Mouse (Mus musculus) gastrocnemius, adult 18-20 months (tissue): ENCODE data around the gene Mmachc. TPM values are rescaled to one million over a fixed set of nuclear protein-coding genes. Genes with fewer than 3 reads are reported as not detected.
"Not testable (repeated sequence)": the region's sequence is repeated elsewhere in the genome, so short reads cannot be mapped to it uniquely, and the experiment has no call there.

ENCODE experiments used
- DNase-seq: peaks from one replicate; pipeline ENCODE4 v3.0.0; 2021; ENCODE audit warnings: low spot score
- total RNA-seq, 2 experiments: library from RNA; stranded (reverse); gene quantifications; 2 replicates each; pipeline ENCODE4 v1.2.3; 2021

Gene Mmachc
- total RNA-seq, 2 experiments from 2014 or later: 33.3 to 34.9 TPM

DNA sequence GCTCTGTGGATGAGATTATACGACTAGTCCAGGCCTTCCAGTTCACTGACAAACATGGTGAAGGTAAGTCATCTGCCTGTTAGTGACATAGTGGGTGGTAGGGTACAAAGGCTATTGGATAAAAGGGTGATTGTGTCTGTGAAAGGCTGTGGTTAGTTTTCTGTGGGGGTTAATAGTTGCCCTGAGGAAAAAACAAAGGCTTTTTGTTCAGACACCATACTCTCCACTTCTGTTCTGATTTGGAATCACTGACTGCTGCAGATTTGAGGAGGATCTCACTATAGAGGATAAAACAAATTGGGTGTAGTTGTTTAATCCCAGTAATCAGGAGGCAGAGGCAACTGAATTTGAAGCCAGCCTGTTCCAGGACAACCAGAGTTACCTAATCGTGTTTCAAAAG lies 14.4 kb downstream of the Mmachc start:
- no peak for DNase-seq

DNA sequence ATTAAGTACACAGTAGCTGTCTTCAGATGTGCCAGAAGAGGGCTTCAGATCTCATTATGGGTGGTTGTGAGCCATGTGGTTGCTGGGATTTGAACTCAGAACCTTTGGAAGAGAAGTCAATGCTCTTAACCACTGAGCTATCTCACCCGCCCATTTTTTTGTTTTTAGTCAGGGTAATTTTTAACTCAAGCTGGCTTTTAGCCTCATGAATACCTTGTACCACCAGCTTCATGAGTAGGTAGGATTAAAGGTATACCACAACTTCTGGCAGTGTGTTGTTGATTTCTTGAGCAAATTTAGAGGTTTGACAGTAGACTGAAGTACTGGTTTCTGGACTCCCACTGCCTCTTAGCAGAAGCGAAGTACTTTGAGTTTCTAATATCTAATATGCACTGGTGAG lies 16.1 kb downstream of the Mmachc start:
- no peak for DNase-seq

DNA sequence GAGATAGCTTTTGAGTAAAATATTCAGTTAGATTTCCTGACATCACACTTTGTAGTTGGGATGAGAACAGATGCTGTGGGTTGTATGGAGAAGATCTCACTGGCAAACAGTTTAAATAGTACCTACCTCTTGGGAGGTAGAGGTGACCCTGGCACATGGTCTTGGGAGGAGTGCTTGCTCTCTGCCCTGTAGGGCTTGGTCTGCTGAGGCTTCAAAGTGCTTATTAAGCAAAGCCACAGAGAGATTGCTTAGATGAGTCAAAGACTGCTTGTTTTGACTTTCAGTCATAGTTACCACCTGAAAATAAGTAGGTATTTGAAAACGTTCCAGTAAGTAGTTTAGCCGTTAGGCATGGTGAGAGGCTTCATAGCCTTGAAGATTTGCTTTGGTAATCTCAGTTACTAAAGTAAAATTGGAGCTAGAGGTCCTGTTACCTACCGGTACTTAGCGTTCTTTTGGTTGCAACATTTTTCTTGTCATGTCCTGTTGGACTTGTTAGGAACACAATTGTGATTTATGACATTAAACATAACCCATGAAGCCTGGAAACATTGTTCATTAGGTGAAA lies 18.8 kb downstream of the Mmachc start:
- DNase-seq: no peak

DNA sequence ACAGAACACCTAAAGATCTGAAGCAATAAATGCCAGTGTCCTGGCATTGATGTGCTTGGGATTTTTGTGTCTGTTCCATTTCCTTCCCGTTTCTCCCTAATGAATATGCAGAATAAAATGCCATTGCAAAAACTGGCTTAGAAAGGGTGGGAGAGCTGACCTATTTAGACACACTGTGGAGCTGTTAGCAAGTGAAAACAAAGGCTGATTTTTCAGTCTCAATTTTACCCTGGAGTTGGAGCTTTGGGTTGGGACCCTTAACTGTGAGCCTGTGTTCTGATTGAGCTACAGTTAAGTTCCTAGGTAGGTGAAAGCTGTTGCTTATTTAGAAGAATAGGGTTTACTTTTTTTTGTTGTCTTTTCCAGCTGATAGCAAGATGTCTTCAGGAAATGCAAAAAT lies 21.2 kb downstream of the Mmachc start:
- no peak for DNase-seq

DNA sequence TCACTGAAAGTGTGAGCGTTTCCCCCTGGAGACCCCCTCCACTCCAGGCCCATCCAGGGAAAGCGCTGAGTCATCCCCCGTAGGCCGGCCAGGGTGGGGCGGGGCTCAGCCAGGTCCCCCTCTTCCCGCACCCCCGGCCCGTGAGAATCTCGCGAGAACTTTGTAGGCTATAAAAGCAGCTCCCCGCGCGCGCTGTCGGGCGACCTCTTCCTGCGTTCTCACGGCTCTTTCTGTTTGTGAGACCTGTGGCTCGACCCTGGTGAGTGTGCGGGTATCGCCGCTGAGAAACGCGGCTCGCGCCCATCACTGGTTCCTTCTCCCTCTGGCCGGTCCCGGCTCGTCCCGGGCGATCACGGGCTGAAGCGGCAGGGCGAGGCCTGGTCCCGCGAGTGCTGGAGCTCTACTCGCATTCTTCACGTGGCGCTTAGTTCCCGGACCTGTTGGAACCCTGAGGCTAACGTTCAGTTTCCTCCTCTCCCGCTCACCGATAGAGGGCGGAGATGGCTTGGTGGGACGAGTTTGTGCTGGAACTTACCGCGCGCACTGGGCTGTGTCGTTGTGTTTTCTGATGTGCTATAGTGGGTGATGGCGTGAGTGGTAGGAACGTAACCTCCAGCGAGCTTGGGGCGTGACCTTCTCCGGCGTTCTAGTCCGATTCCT lies 22.7 kb downstream of the Mmachc start, which contains the start of gene Prdx1:
Prdx1 (plus strand) TSS at position 143 of the 660 bp plus-strand sequence.
- peak; percentile 96 for DNase-seq

DNA sequence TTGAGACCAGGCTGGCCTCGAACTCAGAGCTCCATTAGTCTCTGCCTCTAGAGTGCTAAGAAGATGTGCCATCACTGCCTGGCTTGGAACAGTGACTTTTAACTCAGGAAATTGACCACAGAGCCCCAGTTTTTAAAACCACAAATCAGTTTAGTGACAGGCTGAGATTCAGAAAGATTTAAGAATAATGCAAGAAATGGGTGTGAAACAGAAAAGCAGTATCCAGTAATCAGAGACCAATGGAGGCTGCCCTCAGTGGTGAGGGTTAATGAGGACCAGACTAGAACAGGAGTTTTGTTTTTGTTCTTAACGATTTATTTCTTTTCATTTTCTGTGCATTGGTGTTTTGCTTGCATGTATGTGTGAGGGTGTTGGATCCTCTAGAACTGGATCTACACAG lies 23.5 kb downstream of the Mmachc start:
- DNase-seq: no peak

DNA sequence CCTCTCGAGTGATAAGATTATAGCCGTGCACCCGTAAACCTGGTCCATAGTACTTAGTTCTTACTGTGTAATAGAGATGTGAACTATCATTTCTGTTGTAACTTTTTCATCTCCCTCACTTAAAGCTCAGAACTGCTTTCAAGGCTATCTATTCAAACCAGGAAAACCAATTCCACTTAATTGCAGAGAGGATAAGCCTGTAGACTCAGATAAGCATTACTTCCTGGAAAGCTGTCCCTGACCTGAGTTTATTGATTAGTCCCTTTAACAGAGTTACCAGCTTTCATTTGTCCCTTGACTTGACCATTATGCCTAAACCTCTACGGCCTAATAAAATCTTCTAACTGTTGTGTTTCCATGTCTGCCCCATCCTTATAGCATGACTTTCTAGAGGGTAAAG lies 24.2 kb downstream of the Mmachc start:
- no peak for DNase-seq

DNA sequence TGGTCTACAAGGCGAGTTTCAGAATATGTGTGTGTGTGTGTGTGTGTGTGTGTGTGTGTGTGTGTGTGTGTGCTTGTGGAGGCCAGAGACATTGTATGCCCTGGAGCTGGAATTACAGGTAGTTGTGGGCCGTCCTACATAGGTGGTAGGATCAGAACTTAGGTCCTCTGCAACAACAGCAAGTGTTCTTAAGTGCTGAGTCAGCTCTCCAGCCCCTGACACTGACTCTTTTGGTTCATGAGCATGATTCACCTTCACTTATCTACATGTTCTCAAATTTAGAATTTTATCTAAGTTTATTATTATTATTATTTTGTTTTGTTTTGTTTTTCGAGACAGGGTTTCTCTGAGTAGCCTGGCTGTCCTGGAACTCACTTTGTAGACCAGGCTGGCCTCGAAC lies 27.7 kb downstream of the Mmachc start:
- DNase-seq: not testable (repeated sequence)

DNA sequence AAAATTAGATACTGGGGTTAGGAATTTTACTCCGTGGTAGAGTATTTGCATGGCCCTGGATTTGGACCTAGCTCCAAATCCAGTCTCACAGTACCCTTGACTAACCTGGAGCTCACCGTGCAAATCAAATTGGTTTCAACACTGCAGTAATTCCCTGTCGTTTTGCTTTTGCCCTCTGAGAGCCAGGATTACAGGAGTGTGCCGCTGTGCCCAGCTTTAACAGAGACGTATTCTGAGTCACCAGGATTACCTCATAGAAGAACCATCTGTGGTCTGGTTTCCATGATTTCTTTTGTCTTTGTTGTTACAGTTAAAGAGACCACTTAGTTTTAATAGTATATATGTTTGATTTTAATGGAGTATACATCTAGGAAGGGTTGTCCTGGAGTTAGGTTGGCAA lies 29.1 kb downstream of the Mmachc start:
- DNase-seq: no peak

DNA sequence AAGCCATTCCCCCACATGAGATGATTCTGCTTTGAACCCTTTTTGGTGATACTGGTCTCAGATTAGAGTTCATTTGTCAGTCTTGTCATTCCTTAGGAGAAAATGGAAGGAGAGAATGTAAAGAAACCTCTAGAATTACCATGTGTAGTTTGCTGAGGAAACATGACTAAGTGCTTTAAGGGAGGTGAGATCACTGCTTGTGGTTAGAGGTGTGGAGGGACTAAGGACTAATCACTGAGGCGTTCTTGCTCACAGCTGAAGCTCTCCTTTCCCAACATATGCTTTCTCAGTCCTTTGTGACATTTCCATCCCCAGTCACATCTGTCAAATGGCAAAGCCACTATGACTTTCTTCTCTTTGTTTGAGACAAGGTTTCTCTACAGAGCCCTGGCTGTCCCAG lies 30.4 kb downstream of the Mmachc start:
- DNase-seq: no peak

DNA sequence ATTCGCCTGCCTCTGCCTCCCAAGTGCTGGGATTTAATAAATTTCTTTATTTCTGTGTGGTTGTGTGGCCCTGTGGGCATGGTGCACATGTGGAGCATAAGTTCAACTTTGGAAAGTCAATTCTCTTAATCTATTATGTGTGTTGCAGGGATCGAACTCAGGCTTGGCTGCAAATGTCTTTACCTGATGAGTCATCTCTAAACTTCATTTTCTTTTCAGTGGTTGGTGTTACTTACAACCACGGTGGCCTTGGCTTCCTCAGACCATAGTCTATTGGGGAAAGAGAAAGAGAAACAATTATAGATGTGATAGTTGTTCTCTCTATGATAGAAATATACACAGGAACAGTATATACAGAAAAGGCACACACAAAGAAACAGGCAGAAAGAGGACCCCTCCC lies 32.2 kb downstream of the Mmachc start:
- no peak for DNase-seq

DNA sequence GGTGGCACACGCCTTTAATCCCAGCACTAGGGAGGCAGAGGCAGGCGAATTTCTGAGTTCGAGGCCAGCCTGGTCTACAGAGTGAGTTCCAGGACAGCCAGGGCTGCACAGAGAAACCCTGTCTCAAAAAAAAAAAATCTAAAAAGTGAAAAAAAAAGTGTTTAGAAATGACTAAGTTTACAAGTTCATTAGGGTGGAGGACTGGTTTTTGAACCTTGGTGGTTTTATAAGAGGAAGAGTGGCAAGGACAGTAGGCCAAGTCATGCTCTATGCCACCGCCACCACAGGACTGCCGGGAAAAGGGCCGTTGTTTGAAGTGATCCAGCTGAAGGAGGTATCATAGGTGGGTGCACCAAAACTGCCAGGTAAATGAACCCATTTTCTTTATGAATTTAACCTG lies 33.4 kb downstream of the Mmachc start:
- DNase-seq: not testable (repeated sequence)

DNA sequence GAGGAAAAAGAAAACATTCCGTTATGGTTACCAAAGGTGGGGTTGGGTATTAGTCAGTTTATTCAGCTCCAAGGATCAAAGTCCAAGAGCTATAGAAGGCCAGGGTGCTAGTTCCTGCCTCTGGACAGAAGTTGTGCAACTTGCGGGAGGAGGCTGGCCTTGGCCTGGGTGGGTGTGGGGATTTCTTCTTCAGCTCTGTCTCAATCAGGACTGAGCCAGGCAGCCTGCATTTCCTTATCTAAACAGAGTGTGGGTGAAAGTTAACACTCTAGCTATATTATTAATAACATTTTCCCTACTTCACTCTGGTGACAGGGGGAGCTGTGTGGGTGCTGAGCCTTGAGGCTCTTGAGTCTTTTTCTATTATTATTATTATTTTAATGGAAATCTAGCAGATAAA lies 35.4 kb downstream of the Mmachc start:
- DNase-seq: no peak

DNA sequence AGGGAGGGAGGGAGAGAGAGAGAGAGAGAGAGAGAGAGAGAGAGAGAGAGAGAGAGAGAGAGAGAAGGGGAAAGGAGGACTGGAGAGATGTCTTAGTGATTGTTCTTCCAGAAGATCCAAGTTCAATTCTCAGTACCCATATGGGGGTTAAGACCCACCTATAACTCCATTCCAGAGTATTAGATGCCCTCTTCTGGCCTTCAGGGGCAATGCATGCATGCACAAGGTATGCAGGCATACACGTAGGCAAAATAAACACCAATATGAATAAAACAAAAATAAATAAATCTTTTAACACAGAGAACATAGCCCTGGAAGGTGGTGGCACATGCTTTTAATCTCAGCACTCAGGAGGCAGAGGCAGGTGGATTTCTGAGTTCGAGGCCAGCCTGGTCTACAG lies 38.9 kb downstream of the Mmachc start:
- no peak for DNase-seq

DNA sequence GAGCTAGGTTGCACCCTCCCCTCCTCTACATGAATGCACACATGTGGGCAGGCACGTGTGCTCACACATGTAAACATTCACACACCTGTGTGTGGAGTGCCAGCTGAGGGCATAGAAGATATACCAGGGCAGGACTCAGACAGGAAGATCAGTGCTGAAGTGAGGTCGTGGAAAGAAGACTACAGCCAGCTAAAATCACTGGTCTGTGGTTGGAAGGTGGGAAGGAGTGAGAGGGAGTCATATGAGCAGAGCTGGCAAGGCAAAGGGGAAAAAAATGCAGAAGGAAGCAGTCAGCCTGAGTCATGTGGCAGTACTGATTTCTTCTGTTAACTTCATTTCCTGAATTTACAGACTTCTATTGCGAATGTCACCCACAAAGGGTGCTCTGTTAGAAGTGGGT lies 40.1 kb downstream of the Mmachc start:
- no peak for DNase-seq

DNA sequence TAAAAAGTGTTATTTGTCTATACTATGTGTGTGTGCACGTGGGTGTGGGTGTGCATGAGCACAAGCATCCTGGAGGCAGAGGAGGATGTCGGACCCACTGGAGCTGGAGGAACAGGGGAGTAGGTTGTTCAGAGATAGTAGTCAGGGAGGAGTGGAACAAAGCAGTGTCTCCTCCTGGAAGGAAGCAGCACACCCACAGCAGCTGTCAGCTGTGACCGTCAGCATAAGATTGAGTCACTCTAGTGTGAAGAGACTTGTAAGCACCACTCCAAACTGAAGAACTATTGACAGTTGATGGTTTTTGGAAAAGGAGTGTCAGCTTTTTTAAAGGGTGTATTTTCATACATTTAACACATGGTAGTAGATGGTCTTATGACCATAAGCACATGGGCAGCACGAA lies 41.6 kb downstream of the Mmachc start:
- DNase-seq: no peak

DNA sequence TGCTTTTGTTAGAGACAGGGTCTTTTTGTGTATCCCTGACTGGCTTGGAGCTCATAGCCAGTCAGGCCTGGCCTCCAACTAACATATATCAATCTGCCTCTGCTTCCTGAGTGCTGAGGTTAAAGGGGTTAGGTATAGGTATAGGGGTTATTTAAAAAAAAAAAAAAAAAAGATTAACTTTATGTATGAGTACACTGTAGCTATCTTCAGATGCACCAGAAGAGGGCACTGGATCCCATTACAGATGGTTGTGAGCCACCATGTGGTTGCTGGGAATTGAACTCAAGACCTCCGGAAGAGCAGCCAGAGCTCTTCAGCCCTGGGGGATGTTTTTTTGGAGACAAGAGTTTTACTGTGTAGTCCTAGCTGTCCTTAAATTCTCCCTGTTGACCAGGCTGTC lies 46.2 kb downstream of the Mmachc start:
- DNase-seq: no peak

DNA sequence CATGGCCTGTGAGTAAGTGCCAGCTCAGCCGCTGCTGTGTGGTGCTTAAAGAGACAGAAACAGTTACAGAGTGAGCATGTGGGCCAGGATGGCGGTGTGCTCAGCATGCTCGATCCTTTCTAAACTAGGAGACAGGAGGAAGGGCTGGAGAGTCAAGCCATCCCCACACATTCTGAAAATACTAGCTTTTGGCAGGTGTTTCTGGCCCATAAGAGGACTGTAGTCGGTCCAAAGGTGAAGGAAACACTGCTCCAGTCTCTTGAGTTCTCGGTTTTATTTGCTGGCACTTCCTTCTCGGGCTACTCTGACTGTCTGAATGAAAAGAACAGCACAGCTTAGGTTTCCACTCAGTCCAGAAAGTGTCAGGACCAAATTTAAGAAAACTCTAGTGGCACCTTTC lies 47.4 kb downstream of the Mmachc start:
- no peak for DNase-seq

DNA sequence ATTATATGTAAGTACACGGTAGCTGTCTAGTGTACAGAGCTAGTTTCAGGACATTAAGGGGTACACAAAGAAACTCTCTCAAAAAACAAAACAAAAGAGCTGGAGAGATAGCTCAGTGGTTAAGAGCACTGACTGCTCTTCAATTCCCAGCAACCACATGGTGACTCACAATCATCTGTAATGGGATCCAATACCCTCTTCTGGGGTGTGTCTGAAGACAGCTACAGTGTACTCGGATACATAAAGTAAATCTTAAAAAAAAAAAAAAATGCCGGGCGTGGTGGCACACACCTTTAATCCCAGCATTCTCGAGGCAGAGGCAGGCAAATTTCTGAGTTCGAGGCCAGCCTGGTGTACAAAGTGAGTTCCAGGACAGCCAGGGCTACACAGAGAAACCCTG lies 48.3 kb downstream of the Mmachc start:
- not testable (repeated sequence) for DNase-seq

DNA sequence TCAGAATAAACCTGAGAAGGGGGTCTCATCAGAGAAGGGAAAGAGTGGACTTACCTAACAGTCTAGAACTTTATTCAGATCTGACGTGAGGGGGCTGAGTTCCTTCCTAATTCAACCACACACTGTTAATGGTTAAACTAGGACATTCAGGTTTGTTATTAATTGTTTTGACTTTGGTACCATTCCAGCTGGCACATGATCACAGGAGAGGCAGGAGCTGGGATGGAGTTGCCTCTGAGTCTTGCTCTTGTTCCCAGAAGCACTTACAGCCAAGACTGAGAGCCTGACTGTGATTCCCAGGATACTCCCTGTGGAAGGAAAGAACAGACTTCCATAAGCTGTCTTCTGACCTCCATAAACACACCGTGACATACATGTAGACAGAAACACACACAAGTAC lies 48.7 kb downstream of the Mmachc start:
- no peak for DNase-seq

DNA sequence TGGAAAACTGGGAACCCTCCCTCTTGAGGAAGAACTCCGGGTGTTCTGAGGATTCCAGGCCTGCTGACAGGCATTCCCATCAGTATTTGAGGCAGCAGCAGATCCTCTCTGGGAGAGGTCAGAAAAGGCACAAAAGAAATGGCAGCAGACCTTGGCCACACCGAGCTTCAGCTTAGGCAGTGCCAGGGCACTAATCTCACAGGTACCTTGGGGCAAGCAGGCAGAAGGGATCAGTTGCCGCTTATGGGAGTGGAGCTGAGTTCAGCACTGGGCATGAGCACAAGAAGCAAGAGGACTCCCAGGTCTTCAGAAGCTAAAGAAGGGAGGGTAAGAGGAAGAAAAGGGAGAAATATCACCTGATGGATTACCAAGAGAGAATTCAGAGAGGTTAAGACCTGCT lies 50.2 kb downstream of the Mmachc start:
- DNase-seq: no peak

DNA sequence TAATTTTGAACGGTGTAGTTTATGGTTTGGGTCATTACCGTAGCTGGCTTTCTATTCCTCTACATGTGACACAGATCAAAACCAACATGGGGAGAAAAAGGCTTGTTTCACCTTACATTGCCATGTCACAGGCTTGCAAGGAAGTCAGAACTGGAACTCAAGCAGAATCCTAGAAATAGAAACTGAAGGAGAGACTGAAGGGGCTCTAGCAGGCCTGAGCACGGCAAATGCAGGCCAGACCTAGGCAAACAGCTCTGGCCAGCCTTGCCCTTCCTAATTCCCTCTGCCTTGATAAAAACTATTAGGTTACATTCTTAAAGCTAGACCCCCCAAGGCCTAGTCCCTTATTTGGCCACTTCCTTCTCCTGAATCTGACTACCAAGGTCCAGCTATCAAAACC lies 52.5 kb downstream of the Mmachc start:
- no peak for DNase-seq

DNA sequence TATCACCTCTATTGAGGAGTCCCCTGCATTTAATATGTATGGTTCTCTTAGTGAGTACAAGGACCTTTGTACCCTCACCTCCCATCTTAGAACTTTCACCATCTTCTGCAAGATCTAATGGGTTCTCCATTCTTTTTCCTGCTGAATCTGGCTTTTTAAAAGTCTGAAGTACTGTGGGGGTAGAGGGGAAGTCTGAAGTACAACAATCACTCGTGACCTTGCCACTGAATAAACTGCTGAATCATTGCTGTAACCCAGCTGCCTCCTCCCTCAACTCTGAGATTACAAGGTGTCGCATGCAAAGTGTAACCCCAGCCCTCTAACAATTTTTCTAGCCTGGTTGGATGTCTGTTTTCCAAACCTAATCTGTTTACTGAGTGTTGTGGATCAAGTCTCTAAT lies 53.1 kb downstream of the Mmachc start:
- DNase-seq: no peak

DNA sequence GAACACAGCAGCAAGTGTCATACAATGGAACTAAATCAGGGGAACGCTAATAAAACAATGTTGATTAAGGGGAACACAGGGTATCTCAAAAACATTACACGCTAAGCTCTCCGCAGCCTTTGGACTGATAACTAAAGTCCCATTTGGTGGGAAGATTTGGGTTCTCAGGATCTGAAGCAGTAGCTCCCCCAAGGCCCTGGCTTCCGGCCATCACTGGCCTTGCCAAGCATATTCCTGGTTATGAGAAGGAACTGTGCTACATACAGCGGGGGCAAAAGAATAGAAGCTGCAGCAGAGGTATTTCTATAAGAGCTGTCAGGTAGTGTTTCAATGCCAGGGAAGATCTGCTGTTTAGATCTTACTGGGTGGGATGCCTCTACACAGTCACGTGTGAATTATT lies 55.0 kb downstream of the Mmachc start:
- DNase-seq: no peak
